Mouse (Mus musculus): ENCODE results near the gene Rgs21.

DNA sequence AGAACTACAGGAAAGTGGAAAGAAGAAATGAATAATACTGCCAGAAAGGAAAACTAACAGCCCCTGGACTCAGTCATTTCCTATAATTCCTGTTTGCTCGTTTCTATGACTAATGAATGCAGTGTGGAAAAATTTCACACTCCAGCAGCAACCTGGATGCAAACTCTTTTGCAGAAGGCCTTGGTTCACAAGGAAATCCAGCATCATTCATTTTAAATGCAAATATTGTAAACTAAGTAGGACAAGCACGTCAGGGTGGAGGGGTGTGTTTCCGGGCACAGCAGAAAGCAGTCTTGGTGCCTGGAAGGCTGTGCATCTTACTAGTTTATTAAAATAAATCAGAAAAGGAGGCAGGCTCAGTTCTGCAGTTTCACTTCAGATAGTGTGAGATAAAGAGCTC, 69.4 kb downstream of the Rgs21 start:
- no peak for TF ChIP-seq CTCF (IDR thresholded peaks at IDR 0.05; ENCODE audit: insufficient read depth, low read depth, low read length)
- TF ChIP-seq POLR2A (IDR thresholded peaks at IDR 0.05; ENCODE audit: insufficient read depth, low read depth, low read length) = no peak
